Mouse (Mus musculus) adipose tissue, adult 10 weeks (tissue): ENCODE measurements around the gene Ttll6. TPM values are rescaled to one million over a fixed set of nuclear protein-coding genes. Genes with fewer than 3 reads are reported as not detected.

Experiments
- polyA plus RNA-seq: library from polyadenylated mRNA; stranded (reverse); fragments of 350-450 nt; fragmentation: Illumina TruSeq; extraction: RNeasy Lipid Tissue Mini Kit (QIAGEN cat#74804); gene quantifications from one replicate; pipeline ENCODE4 v1.2.3, GENCODE M21; 2014; ENCODE audit warnings: low read depth, low replicate concordance

The Ttll6 gene
- 2.7 TPM for polyA plus RNA-seq

DNA sequence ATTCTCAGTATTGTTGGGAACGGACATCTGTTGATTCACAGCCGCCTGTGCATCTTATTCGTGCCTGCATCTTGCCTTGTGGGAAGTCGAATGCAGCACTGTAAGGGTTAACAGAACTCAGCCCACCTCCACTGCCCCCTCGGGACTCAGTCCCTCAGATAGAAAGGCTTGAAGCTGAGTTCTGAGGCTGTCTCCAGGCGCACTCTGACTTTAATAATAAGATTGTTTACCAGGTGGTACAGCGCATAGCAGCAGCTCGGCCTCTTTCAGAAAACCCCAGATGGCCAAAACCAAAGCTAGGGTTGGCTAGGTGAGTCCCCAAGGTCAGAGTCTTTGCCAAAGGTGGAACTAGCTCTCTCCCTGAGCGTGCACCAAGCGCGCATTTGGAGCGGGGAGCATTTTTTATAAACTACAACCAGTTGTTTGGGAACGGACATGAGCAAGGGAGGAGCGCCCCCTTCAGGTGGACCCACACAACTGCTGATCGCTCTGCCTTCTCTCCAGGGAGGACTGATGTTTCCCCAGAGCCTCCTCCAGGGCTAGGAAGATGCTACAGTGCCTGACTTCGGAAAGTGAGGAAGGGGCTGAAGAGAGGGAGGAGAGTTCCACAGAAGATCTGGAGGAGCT is at the start of gene Ttll6:
Gene Ttll6 (plus strand): TSS at position 548 of the 627 bp plus-strand sequence.

DNA sequence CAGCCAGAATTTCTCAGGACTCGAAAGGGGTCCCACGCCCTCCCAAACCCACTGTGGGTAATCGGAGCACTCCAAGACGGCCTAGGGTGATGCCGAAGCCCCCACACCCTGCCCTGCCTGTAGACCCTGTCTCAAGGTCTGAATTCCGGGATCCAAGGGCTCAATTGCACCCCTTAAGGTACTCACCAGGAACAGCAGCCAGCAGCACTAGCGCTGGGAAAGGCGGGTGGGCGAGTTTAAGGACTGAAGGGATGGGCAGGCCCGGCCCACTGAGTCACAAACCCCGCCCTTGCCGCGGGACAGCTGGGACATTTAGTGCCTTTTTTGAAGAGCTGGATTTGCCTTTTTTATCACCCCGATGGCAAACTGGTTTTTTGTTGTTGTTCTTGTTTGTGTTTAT is 21.8 kb upstream of the Ttll6 start, which contains the start of gene Calcoco2:
Gene Calcoco2 (minus strand): TSS at position 214 of the 400 bp plus-strand sequence.

DNA sequence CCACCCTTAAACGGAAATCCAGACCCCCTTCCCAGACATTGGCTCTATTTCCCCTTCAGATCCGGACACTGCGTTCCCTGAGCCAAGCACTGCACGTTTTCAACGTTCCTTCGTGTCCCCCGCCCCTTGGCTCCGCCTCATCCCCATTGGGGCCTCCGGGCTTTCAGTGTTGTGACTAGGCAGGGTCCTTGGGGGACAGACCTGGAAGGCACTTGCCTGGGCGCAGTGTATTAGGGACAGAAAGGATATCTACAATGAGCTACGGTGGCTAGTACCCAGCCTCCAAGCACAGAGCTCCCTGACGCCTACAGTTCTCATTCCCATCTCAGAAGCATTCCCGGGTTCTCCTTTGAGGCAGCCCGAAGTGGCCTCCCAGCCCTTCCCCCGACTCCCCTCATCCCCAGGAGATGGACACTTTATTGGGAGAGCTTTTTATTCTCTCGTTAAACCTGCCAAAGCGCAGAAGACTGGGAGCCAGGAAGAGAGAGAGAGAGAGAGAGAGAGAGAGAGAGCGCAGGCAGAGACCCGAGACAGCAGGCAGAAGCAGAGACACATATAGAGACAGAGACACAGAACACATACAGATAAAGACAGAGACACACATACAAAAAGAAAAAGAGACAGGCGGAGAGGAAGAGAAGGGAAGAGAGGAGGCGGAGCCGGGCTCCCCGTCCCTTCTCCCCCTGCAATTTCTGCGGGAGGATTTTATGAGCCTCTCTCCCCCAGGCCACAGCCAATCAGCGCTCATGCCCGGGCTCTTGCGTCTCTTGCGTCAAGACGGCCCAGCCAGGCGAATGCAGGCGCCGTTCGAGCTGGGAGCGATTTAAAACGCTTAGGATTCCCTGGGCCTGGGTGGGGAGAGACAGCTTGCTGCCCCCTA is 60.2 kb downstream of the Ttll6 start, which contains the start of gene Hoxb13:
Gene Hoxb13 (plus strand): TSS at position 796 of the 880 bp plus-strand sequence.

Other genes with a start within 250 kb of the Ttll6 start
- gene B4galnt2, start 218.9 kb upstream of the Ttll6 start, polyA plus RNA-seq, result 31.1 TPM
- 0.46 TPM for gene Igf2bp1, start 127.8 kb upstream of the Ttll6 start, polyA plus RNA-seq
- gene Gip, start 109.2 kb upstream of the Ttll6 start, polyA plus RNA-seq, result not detected
- gene Snf8, start 98.9 kb upstream of the Ttll6 start, polyA plus RNA-seq, result 81.1 TPM
- gene Ube2z, start 68.4 kb upstream of the Ttll6 start, polyA plus RNA-seq, result 99.9 TPM
- gene Atp5g1, start 58.1 kb upstream of the Ttll6 start, polyA plus RNA-seq, result 395 TPM
- gene Calcoco2, start 21.8 kb upstream of the Ttll6 start, polyA plus RNA-seq, result not detected
- gene Hoxb13, start 60.5 kb downstream of the Ttll6 start, polyA plus RNA-seq, result not detected
- 42.4 TPM for gene Hoxb9, start 137.7 kb downstream of the Ttll6 start, polyA plus RNA-seq
- 94.4 TPM for gene Hoxb8, start 148.1 kb downstream of the Ttll6 start, polyA plus RNA-seq
- gene Hoxb7, start 152.8 kb downstream of the Ttll6 start, polyA plus RNA-seq, result 116 TPM
- 132 TPM for gene Hoxb6, start 158.7 kb downstream of the Ttll6 start, polyA plus RNA-seq
- 21.8 TPM for gene Hoxb5, start 169.6 kb downstream of the Ttll6 start, polyA plus RNA-seq
- gene Hoxb4, start 184.5 kb downstream of the Ttll6 start, polyA plus RNA-seq, result 25.8 TPM
- gene Hoxb3, start 189.5 kb downstream of the Ttll6 start, polyA plus RNA-seq, result 40.3 TPM
- 24.6 TPM for gene Hoxb2, start 216.7 kb downstream of the Ttll6 start, polyA plus RNA-seq
- 2.2 TPM for gene Hoxb1, start 232.0 kb downstream of the Ttll6 start, polyA plus RNA-seq